Mouse (Mus musculus) CH12F3 (cell line): ENCODE data around the gene Ino80d.

Experiments
- in situ Hi-C: fragments of 300-500 bp; cut with MboI; formaldehyde crosslinking; loops from 2 replicates; pipeline ENCODE4 v1.14.3; 2020; ENCODE audit warnings: low sequenced_read_pairs

Gene Ino80d

DNA sequence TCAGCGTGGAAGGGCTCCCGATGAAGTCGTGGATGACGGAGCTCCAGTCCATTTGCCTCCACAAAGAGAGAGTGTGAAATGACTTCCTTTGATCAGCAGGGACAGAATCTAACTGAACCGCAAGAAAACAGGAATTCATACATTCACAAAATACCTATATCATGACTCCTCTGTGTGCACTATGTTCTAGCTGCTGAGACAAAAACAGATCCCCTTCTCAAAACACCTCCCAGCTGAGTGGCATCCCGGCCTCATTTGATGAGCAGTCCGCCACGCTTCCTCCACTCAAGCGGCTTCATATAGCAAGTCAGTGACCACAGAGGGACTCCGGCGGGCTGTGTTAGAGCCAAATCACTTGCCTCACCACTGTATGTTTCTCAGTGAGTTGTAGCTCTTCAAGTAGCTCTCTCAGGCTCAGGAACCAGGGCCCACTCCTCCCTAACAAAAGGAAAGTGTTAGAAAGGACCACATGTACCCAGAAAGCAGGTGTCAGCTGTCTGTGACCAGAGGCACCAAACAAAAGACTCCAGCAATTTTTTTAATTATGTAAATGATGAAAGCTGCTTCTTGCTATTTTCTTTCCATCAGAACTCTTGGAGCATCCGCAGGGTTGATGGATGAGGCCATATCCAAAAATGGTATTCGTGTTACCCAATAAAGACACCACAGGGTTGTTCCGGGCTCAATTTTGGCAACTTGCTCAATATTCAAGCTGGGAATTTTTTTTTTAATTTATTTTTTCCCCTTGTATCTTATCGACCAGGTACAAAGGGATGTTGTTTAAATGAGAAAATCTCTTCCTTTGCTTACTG is 181.0 kb downstream of the Ino80d start:
- in situ Hi-C loops: loop anchor here (10.0 kb wide), 1 partner anchor 149 kb away; no protein-coding TSS in a partner anchor

DNA sequence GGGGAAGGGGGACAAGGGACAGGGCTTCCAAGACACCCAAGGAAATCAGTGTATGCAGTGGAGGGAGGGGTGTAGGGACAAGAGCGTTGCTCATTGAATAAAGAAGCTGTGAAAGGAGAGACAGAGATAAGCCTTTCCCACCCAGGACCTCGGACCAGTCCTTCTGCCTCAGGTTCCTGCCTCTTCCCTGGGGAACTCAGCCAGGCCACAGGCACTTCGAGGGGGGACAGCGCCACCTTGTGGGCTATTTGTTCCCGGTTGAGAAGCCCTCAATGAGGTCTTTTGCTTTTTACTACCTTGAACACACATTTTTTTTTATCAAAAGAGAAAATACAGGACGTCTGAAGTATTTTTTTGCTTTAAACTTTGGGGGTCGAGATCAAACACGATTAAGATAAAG is 185.0 kb downstream of the Ino80d start:
- in situ Hi-C loops: no loop called here

DNA sequence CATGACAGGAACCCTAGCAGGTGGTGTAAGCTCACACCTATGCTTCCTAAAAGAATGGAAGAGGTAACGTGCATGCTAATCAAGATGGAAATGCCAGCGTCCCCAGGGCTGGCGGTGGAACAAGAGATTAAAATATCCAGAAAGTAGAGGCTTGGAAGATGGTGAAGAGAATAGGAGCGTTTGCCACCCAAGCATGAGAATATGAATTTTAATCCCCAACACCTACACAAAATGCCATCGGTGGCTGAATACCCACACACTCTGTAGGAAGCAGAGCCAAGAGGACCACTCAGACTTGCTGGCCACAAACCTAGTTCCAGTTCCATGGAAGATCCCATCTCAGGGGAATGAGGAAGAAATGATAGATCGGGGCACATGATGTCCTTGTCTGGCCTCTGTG is 195.2 kb downstream of the Ino80d start:
- in situ Hi-C loops: no loop called here

DNA sequence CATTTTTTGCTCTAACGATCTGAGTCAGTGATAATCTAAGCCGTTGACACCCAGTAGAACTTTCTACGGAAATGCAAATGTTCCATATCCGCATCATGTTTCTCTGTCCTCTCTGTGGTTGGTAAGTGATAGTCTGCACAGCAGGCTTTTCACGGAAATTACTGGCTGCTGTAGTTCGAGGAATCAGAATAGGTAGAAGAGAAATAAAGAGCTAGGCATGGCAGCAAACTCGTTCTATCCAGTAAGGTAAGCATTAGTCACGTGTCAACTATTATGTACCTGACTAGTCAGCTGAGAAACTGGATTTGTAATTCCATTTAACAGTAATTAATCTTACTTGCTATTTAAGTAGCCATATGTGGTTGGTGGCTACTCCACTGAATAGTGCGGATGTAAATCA is 197.9 kb downstream of the Ino80d start:
- in situ Hi-C loops: no loop called here

DNA sequence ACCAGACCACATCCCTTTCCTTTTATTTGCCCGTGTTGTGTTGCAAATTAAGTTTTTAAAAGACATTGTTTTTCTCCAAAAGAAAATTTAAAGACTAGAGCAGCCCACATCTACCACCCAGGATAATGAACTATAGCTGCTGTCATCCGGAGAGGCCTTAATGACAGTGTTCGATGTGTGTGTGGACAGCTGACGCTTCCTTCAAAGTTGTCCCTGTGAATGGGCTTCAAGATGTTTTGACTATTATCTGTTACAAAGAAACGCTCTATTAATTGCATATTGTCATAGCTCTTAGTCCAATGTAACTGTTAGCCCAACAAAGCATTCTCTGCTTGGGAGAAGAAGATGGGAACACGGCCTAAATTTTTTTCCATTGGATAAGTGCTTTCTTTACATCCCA is 200.0 kb downstream of the Ino80d start:
- in situ Hi-C loops: no loop called here

DNA sequence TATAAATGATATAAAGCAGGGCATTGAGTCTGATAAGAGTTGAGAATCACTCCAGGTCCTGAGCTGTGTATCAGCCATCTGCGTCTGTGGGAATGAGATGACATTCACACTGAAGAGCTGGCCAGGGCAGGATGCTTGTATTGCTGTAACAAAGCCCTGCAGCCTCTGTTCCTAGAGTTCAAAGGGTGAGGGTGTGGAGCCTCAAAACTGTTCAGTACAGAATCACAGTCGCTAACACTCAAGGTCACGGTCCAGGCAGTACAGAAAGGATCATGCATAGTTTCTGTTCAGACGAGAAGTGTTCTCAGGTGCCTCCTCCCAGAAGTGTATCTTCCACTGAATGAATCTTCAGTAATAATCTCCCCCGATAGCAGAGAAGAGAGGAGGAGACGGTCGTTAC is 203.0 kb downstream of the Ino80d start:
- in situ Hi-C loops: no loop called here

DNA sequence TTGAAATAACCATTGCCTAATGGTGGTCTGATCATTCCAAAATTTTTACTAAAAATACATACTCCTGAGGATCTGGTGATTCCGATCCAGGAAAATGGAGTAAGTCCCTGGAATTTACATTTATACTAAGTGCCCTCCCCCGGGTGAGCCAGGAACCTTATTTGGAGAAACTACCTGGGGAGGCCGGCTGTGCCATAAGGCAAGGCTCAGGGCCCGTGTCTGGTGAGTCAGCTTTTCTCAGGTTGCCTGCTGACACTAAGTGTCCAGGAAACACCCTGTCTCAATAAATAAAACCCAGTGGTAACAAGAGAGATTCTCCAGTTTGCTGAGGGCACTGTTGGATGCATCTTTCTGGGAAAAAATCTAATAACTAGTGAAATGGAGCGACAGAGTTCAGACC is 205.3 kb downstream of the Ino80d start:
- in situ Hi-C loops: no loop called here

DNA sequence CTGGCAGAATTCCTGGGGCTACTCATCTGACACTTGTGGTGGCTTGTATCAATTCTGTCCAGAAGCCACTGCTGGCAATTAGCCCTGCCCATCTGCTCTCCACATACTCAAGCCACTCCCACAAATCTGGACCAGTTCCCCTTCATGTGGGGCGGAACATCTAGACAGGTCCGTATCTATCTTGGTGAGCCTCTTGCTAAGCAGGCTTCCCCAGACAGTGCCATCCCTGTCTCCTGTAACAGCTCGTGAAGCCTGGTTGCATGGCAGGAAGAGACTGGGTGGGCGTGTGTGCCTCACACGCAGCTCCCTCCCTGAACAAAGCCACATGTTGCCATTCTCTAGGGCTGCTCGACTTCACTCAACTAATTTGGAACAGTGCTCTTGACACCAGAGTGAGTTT is 206.0 kb downstream of the Ino80d start:
- in situ Hi-C loops: no loop called here
